Mouse (Mus musculus) heart, embryonic 12.5 days (tissue): ENCODE measurements at regions not wholly inside any gene's neighbourhood (a gene's known extent, or its start where the extent isn't known, plus 50 kb on each side); places are given as distances from the start of the nearest gene placed in this dataset.

Source experiments
- ATAC-seq: fragments of 200-750 bp; cut with Nextera tagmentation; 2 replicates; pipeline ENCODE4 v1.8.0; 2017; ENCODE audit warnings: moderate TSS enrichment, moderate library complexity; ENCODE audit not compliant: insufficient number of reproducible peaks, low FRiP score
- H3K27ac ChIP-seq: fragments of 300-500 bp; sonication (generic); 2 replicates; pipeline ENCODE4 v1.5.1; 2016; ENCODE audit warnings: mild to moderate bottlenecking, moderate library complexity; ENCODE audit not compliant: poor library complexity, severe bottlenecking
- H3K27me3 ChIP-seq: fragments of 300-500 bp; sonication (generic); replicated peaks from 2 replicates; pipeline ENCODE4 v1.6.1; 2016; ENCODE audit warnings: mild to moderate bottlenecking, moderate library complexity
- H3K36me3 ChIP-seq: fragments of 300-500 bp; sonication (generic); 2 replicates; pipeline ENCODE4 v1.6.1; 2016; ENCODE audit warnings: mild to moderate bottlenecking, moderate library complexity
- H3K4me1 ChIP-seq: fragments of 300-500 bp; sonication (generic); replicated peaks from 2 replicates; pipeline ENCODE4 v1.6.1; 2016; ENCODE audit warnings: mild to moderate bottlenecking
- H3K4me2 ChIP-seq: fragments of 300-500 bp; sonication (generic); 2 replicates; pipeline ENCODE4 v1.6.1; 2016; ENCODE audit warnings: mild to moderate bottlenecking, moderate library complexity
- H3K4me3 ChIP-seq: fragments of 300-500 bp; sonication (generic); 2 replicates; pipeline ENCODE4 v1.5.1; 2016; ENCODE audit warnings: mild to moderate bottlenecking
- H3K9ac ChIP-seq: fragments of 300-500 bp; sonication (generic); 2 replicates; pipeline ENCODE4 v1.6.1; 2016; ENCODE audit warnings: mild to moderate bottlenecking, moderate library complexity
- H3K9me3 ChIP-seq: fragments of 300-500 bp; sonication (generic); replicated peaks from 2 replicates; pipeline ENCODE4 v1.6.1; 2016; ENCODE audit warnings: mild to moderate bottlenecking, moderate library complexity
- WGBS: fragments of 180-500 bp; shearing (Covaris S2); methylation state at CpG from one replicate; pipeline ENCODE4 v1.1.7; 2016; 5-methylcytosine and 5-hydroxymethylcytosine counted together

GRCm38 (mm10) chr1:73438385-73438784 is 422.7 kb upstream of the Tnp1 start:
- Histone ChIP-seq H3K27me3 (no peaks in the 10 kb centered on the region), H3K4me2 (no peak overlapping the region), H3K4me3 (no peak overlapping the region), H3K36me3 (no peaks in the 10 kb centered on the region), H3K9ac (no peak overlapping the region), H3K9me3 (peaks cover 3% of the 10 kb centered on the region; the same call in 1 of the 2 replicates), H3K4me1 (no peaks in the 10 kb centered on the region), H3K27ac (no peak overlapping the region)
- no peak for ATAC-seq
- WGBS = 41% methylated on average over 8 of the region's 8 CpGs

GRCm38 (mm10) chr1:73428101-73428500 is 412.4 kb upstream of the Tnp1 start:
- Histone ChIP-seq H3K4me2 (no peak overlapping the region), H3K36me3 (no peaks in the 10 kb centered on the region), H3K9me3 (no peaks in the 10 kb centered on the region), H3K4me3 (no peak overlapping the region), H3K4me1 (no peaks in the 10 kb centered on the region), H3K27ac (no peak overlapping the region), H3K27me3 (no peaks in the 10 kb centered on the region), H3K9ac (no peak overlapping the region)
- WGBS = 88% methylated on average over 4 of the region's 4 CpGs
- ATAC-seq = no peak

- 64% methylated on average over 7 of the region's 7 CpGs for WGBS
- H3K27me3 ChIP-seq = no peaks in the 10 kb centered on the region
- H3K4me1 ChIP-seq = no peaks in the 10 kb centered on the region
- no peaks in the 10 kb centered on the region for H3K36me3 ChIP-seq
- H3K4me3 ChIP-seq = no peak overlapping the region
- ATAC-seq = no peak
- no peak overlapping the region for H3K27ac ChIP-seq
- no peak overlapping the region for H3K4me2 ChIP-seq
- no peaks in the 10 kb centered on the region for H3K9me3 ChIP-seq
- H3K9ac ChIP-seq = no peak overlapping the region
Observed at GRCm38 (mm10) chr1:73425049-73425448, 409.3 kb upstream of the Tnp1 start.

GRCm38 (mm10) chr1:73418196-73418595 is 402.5 kb upstream of the Tnp1 start:
- H3K36me3 ChIP-seq = no peaks in the 10 kb centered on the region
- no peaks in the 10 kb centered on the region for H3K27me3 ChIP-seq
- H3K4me2 ChIP-seq = no peak overlapping the region
- 80% methylated on average over 2 of the region's 2 CpGs for WGBS
- no peak overlapping the region for H3K27ac ChIP-seq
- no peak overlapping the region for H3K4me3 ChIP-seq
- no peaks in the 10 kb centered on the region for H3K4me1 ChIP-seq
- no peaks in the 10 kb centered on the region for H3K9me3 ChIP-seq
- ATAC-seq = no peak
- H3K9ac ChIP-seq = no peak overlapping the region

- ATAC-seq = no peak
Observed at GRCm38 (mm10) chr1:73411452-73411851, 395.7 kb upstream of the Tnp1 start.

GRCm38 (mm10) chr1:73399178-73399577 is 383.5 kb upstream of the Tnp1 start:
- H3K27ac ChIP-seq = no peak overlapping the region
- H3K4me2 ChIP-seq = no peak overlapping the region
- no peak overlapping the region for H3K4me3 ChIP-seq
- WGBS = 33% methylated on average over 3 of the region's 3 CpGs
- no peaks in the 10 kb centered on the region for H3K9me3 ChIP-seq
- H3K4me1 ChIP-seq = no peaks in the 10 kb centered on the region
- ATAC-seq = no peak
- no peaks in the 10 kb centered on the region for H3K27me3 ChIP-seq
- H3K9ac ChIP-seq = no peak overlapping the region
- H3K36me3 ChIP-seq = no peaks in the 10 kb centered on the region

More at GRCm38 (mm10) chr1:73411452-73411851, 395.7 kb upstream of the Tnp1 start:
- H3K36me3 ChIP-seq = no peaks in the 10 kb centered on the region
- WGBS = 86% methylated on average over 2 of the region's 2 CpGs
- H3K27ac ChIP-seq = no peak overlapping the region
- no peak overlapping the region for H3K4me3 ChIP-seq
- H3K9me3 ChIP-seq = 0 out of 2 replicates have a peak, but pooled peaks cover 7% of the 10 kb centered on the region
- no peaks in the 10 kb centered on the region for H3K27me3 ChIP-seq
- H3K4me2 ChIP-seq = no peak overlapping the region
- no peaks in the 10 kb centered on the region for H3K4me1 ChIP-seq
- no peak overlapping the region for H3K9ac ChIP-seq

GRCm38 (mm10) chr1:73395034-73395433 is 379.3 kb upstream of the Tnp1 start:
- Histone ChIP-seq H3K9me3 (no peaks in the 10 kb centered on the region), H3K4me1 (no peaks in the 10 kb centered on the region), H3K4me3 (no peak overlapping the region), H3K27ac (no peak overlapping the region), H3K36me3 (no peaks in the 10 kb centered on the region), H3K4me2 (no peak overlapping the region), H3K27me3 (no peaks in the 10 kb centered on the region), H3K9ac (no peak overlapping the region)
- whole genome bisulfite sequencing = 59% methylated on average over 1 of the region's 1 CpGs
- ATAC-seq = no peak

GRCm38 (mm10) chr1:73394466-73394865 is 378.8 kb upstream of the Tnp1 start:
- Histone ChIP-seq H3K4me3 (no peak overlapping the region), H3K9me3 (no peaks in the 10 kb centered on the region), H3K36me3 (no peaks in the 10 kb centered on the region), H3K27me3 (no peaks in the 10 kb centered on the region), H3K4me1 (no peaks in the 10 kb centered on the region), H3K4me2 (no peak overlapping the region), H3K27ac (no peak overlapping the region), H3K9ac (no peak overlapping the region)
- WGBS = 38% methylated on average over 1 of the region's 1 CpGs
- no peak for ATAC-seq

GRCm38 (mm10) chr1:73392077-73392476 is 376.4 kb upstream of the Tnp1 start:
- no peaks in the 10 kb centered on the region for H3K36me3 ChIP-seq
- H3K4me2 ChIP-seq = no peak overlapping the region
- ATAC-seq = no peak
- H3K9me3 ChIP-seq = no peaks in the 10 kb centered on the region
- H3K4me1 ChIP-seq = no peaks in the 10 kb centered on the region
- H3K27me3 ChIP-seq = no peaks in the 10 kb centered on the region
- H3K9ac ChIP-seq = no peak overlapping the region
- no peak overlapping the region for H3K27ac ChIP-seq
- no peak overlapping the region for H3K4me3 ChIP-seq
- WGBS = 79% methylated on average over 10 of the region's 10 CpGs

GRCm38 (mm10) chr1:73389976-73390375 is 374.3 kb upstream of the Tnp1 start:
- no peak overlapping the region for H3K9ac ChIP-seq
- no peak for ATAC-seq
- no peaks in the 10 kb centered on the region for H3K27me3 ChIP-seq
- no peaks in the 10 kb centered on the region for H3K36me3 ChIP-seq
- H3K4me1 ChIP-seq = no peaks in the 10 kb centered on the region
- no peak overlapping the region for H3K4me3 ChIP-seq
- 72% methylated on average over 3 of the region's 3 CpGs for whole genome bisulfite sequencing
- no peaks in the 10 kb centered on the region for H3K9me3 ChIP-seq
- no peak overlapping the region for H3K27ac ChIP-seq
- no peak overlapping the region for H3K4me2 ChIP-seq

GRCm38 (mm10) chr1:73389174-73389573 is 373.5 kb upstream of the Tnp1 start:
- Histone ChIP-seq H3K27me3 (no peaks in the 10 kb centered on the region), H3K4me3 (no peak overlapping the region), H3K9me3 (no peaks in the 10 kb centered on the region), H3K4me2 (no peak overlapping the region), H3K4me1 (no peaks in the 10 kb centered on the region), H3K27ac (no peak overlapping the region), H3K9ac (no peak overlapping the region), H3K36me3 (no peaks in the 10 kb centered on the region)
- WGBS = 85% methylated on average over 3 of the region's 3 CpGs
- no peak for ATAC-seq

- Histone ChIP-seq H3K4me1 (no peaks in the 10 kb centered on the region), H3K4me2 (no peak overlapping the region), H3K4me3 (no peak overlapping the region), H3K27ac (no peak overlapping the region), H3K9ac (no peak overlapping the region), H3K36me3 (no peaks in the 10 kb centered on the region), H3K9me3 (no peaks in the 10 kb centered on the region), H3K27me3 (no peaks in the 10 kb centered on the region)
- no peak for ATAC-seq
- 80% methylated on average over 9 of the region's 9 CpGs for WGBS
Observed at GRCm38 (mm10) chr1:73381578-73381977, 365.9 kb upstream of the Tnp1 start.
